Mouse (Mus musculus) kidney, postnatal 4 days (tissue): ENCODE data around the gene Agtpbp1.
A peak's percentile ranks its signal among the peaks of the same experiment; 100 is the strongest.
"Not testable (repeated sequence)": the region's sequence is repeated elsewhere in the genome, so short reads cannot be mapped to it uniquely, and the experiment has no call there.

Source experiments
- DNase-seq, 2 experiments: peaks; one replicate each; pipeline ENCODE4 v3.0.0; 2021; ENCODE audit warnings: mixed read lengths in 2 of 2

Agtpbp1 gene

GRCm38 (mm10) chr13:59480599-59481483 is 104.2 kb downstream of the Agtpbp1 start:
- no peak for DNase-seq

GRCm38 (mm10) chr13:59477928-59478327 is 107.1 kb downstream of the Agtpbp1 start:
- not testable (repeated sequence) for DNase-seq

DNA sequence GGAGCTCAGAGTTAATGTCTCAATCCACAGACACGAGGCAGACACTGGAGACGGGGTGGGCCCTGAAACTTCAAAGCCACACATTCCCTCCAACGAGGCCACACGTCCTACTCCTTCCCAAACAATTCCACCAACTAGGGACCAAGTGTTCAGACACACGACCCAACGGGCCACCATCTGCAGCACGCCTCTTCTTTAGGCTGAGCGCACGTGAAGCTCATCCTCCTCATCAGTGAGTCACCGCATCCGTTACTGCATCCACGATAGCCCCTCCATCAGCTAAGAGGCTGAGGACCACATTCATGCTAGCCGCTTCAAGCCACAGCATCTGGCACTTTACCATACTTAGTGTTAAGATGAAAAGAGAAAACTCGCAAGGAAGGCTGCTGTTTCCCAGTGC is 107.6 kb downstream of the Agtpbp1 start:
- no peak for DNase-seq

- no peak for DNase-seq
These were observed 110.1 kb downstream of the Agtpbp1 start for GRCm38 (mm10) chr13:59474973-59475372.

DNA sequence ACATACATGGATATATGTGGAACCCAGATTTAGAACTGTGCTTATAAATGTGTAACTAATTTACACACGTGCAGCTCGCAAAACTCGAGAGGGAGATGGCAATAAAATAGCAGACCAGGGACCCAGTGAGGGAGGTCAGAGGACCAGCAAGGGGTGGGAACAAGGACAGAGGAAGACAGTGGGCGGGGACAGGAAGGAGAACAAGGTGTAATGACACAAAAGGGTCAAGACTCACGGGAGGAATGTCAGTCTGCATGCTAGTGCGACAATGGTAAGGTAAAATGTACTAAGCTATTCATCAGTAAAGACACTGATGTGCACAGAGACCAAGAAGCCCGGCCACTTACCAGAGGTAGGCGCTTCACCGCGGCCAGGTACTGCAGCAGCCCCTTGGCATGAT is 111.7 kb downstream of the Agtpbp1 start:
- no peak for DNase-seq

GRCm38 (mm10) chr13:59472222-59472621 is 112.8 kb downstream of the Agtpbp1 start:
- peak in 1 of 2 experiments; percentile 36 for DNase-seq

- no peak for DNase-seq
These were observed 115.3 kb downstream of the Agtpbp1 start for GRCm38 (mm10) chr13:59469701-59470100.

DNA sequence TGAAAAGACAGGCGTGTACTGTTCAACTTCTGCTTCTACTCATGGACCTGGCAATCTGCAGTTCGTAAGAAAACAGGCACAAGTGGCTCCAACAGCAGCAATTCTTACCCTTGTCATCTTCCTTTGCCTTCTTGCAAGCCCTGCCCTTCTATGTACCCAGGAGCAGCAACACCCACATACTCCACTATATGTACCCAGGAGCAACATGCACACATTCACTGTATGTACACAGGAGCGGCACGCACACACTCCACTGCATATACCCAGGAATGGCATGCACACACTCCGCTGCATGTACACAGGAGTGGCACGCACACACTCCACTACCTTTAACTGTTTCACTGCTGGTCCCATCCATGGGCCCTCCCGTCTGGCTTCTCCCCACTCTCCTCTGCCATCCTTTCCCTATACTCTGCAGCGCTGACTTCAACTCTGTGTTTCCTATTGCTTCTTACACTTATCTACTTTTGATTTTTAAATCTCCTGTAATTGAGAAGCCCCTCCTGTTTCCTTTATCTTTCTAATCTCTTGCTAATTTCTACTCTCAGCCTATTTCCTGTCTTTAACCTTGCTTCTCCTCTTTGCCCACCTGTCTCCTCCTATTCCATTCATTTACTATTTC is 116.7 kb downstream of the Agtpbp1 start:
- no peak for DNase-seq

GRCm38 (mm10) chr13:59467591-59467990 is 117.4 kb downstream of the Agtpbp1 start:
- peak; percentile 22 to 51 for DNase-seq

- no peak for DNase-seq
These were observed 124.1 kb downstream of the Agtpbp1 start for GRCm38 (mm10) chr13:59460958-59461357.

DNA sequence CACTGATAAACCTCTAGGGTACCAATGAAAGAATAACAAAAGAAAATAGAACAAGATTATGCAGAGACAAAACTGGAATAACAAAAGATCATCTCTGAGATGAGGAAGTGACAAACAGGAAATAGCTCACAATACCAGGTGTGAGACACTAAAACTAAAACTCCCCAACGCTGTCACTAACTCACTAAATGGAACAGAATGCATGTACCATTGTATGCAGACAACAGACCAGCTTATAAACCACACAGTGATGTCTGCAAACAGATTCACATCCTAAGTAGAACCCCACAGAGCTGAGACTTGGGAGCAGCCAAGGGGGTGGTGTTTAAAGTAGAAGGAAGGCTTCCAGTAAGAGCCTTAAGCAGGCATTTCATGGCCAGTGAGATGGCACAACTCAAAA is 128.8 kb downstream of the Agtpbp1 start:
- DNase-seq: no peak

DNA sequence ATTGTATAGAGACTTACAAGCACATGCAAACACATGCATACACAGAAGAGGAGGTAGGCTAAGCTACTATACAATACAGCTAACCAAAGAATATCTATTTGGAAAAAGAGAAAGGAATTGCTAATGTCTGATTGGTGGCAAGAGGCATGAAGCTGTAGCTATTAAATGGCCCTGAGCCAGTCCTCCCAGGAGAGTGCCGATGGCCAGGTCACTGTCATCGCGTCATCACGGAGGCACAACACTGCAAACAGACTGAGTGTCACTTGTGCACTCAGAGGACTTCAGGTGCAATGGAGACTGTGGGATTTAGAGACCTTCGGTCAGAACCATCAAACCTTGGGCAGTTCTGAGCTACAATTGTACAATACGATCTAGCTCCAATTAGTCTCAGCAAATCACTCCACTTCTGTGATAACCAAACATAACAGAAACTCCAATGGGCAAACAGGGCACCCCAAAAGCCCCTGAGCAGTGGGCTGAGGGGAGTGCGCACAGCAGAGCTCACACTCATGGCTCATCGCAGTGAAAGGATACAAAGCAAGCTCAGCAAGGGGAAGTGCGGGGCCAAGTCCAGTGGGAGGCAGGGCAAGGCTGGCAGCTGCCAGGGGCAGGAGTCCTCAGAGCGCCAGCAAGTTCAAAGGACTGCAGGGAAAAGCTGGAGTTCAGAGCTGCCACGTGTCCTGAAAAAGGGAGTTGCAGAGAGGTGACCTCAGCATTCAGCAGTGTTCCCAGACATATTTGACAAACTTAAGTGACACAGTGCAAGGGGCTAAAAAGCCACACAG is 130.8 kb downstream of the Agtpbp1 start:
- peak; percentile 30 to 64 for DNase-seq

GRCm38 (mm10) chr13:59453582-59453981 is 131.4 kb downstream of the Agtpbp1 start:
- peak in 1 of 2 experiments; percentile 7 for DNase-seq

- peak; percentile 30 to 49 for DNase-seq
These were observed 132.0 kb downstream of the Agtpbp1 start for GRCm38 (mm10) chr13:59453045-59453444.

DNA sequence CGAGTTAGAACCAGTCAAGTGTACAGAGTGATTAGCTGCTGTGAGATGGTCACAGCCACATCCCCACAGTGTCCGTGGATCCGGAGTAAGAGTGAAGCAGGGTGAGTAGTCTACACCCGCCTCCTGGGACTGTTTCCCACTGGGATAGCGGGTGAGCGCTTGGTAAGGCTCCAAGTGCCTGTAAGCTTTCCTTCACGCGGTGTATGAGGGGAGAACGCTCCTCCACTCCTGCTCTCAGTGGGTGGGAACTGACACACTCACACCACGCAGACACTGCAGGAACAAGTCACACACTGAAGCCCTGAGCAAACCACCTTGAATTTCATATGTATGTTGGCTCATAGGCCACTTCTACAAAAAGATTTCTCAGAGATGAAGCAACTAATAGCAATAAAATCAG is 134.2 kb downstream of the Agtpbp1 start:
- DNase-seq: no peak

GRCm38 (mm10) chr13:59447130-59447529 is 137.9 kb downstream of the Agtpbp1 start:
- DNase-seq: no peak

DNA sequence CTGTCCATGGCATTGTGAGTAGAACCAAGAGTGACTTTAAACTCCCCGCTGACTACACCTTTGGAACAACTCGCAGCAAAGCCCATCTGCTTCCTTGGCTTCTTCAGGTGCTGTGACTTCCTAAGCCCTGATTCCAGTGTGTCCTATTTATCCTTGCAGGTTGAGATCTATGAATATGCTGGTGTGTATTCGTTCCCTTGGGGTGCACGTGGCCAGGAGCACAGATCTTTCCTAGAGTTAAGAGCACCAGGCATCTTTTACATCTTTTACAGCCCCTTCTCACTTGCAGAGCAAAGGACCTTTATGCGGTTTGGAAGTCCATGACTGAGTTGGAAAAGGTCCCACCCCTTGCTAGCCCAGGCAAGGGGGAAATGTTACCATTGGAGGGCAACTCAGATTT is 139.8 kb downstream of the Agtpbp1 start:
- DNase-seq: no peak

DNA sequence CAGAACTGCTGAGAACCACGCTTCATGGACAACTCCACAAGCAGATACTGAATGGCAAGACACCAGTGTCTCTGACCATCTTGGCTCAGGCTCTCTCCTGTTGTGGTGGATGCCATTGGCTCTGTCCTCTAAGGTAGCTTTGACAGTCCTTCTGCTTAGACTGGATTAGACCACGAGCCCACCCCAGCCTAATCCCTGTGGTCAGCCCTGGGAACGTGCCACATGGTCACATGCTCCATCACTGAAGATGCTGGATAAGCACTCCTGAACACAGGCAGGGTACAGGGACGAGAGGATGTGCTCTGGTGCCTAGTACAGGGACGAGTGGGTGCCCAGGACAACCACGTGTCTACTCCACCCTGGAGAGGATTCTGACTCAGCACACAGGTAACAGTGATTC is 140.7 kb downstream of the Agtpbp1 start:
- no peak for DNase-seq

GRCm38 (mm10) chr13:59439683-59440082 is 145.3 kb downstream of the Agtpbp1 start:
- DNase-seq: no peak

- no peak for DNase-seq
These were observed 150.5 kb downstream of the Agtpbp1 start for GRCm38 (mm10) chr13:59434554-59434953.

- peak; percentile 57 to 62 for DNase-seq
These were observed 153.7 kb downstream of the Agtpbp1 start for GRCm38 (mm10) chr13:59431124-59431864.

- DNase-seq: no peak
These were observed 155.7 kb downstream of the Agtpbp1 start for GRCm38 (mm10) chr13:59429369-59429768.

- no peak for DNase-seq
These were observed 161.2 kb downstream of the Agtpbp1 start for GRCm38 (mm10) chr13:59423871-59424270.
